21 mouse cellular contexts compared by ENCODE assay signal in the genomic region with DNA sequence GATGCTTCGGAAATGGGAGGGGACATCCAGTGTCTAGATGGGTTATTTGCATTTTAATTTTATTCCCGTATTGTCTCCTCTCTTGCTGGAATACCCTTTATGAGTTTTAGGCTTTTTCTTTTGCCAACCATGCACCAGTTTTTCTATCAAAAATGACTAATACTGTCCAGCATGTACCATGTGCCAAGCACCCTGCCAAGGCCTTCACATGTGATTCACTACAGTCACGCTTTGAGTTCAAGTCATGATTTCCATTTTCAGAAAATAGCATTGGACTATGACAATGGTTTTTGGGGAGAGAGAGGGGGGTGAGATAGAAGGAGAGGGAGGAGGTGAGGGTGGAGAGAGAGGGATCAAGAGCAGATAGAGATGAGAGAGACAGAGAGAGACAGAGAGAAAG.
DNase-seq lines count a peak whose midpoint lies in the region; ATAC-seq lines count a peak whose summit lies in the region.
"Had no signal": no experiment of that assay in that cellular context is flagged by ENCODE, and none has a peak within 500 bp of the region (broad histone marks: within the 10 kb centered on the region; RNA-seq: fewer than 3 reads in every experiment).

No protein-coding gene starts in this region.

- no peak overlapping the region for H3K27ac ChIP-seq in heart, embryonic 11.5 days (ENCODE audit: low read depth, low read length)
- H3K27ac ChIP-seq: embryonic facial prominence, embryonic 13.5 days; forebrain, embryonic 12.5 days; gastrocnemius, adult 2 months; hindbrain, embryonic 13.5 days; hindbrain, postnatal 0 days had no signal

- H3K4me1 ChIP-seq in heart, embryonic 11.5 days (ENCODE audit: control insufficient read depth, insufficient read depth, low read length): no peaks in the 10 kb centered on the region
- H3K4me1 ChIP-seq: embryonic facial prominence, embryonic 13.5 days; forebrain, embryonic 12.5 days; hindbrain, embryonic 13.5 days had no signal

- no peak overlapping the region for H3K4me3 ChIP-seq in heart, embryonic 11.5 days (ENCODE audit: low read depth, low read length)
- H3K4me3 ChIP-seq: embryonic facial prominence, embryonic 13.5 days; forebrain, embryonic 12.5 days; gastrocnemius, adult 2 months; hindbrain, embryonic 13.5 days had no signal

- DNase-seq in adrenal gland, adult (ENCODE audit: inconsistent age in 2 of 2, low spot score in 1 of 2): peak; percentile 29 to 65
- DNase-seq in adrenal gland, adult 18-20 months (ENCODE audit: low spot score in 2 of 2): no peak
- DNase-seq in heart, adult 11 months: peak; percentile 6
- DNase-seq in heart, postnatal 14 days: no peak
- DNase-seq in adrenal gland, postnatal 36 days: peak; percentile 37 to 60
- no peak for DNase-seq in spleen, adult 18-20 months
- DNase-seq: cerebellum, adult 11 months; cerebellum, adult 8-10 months; gastrocnemius, postnatal 25 days; heart, postnatal 10 days; kidney, adult 11 months; kidney, adult 9 months had no signal

- intact Hi-C loops in heart, postnatal 14 days (cut with DNase I): no loop called here

- H3K9ac ChIP-seq in heart, embryonic 11.5 days (ENCODE audit: low read depth, low read length): no peak overlapping the region
- H3K9ac ChIP-seq: embryonic facial prominence, embryonic 13.5 days; forebrain, embryonic 12.5 days; hindbrain, embryonic 13.5 days had no signal

- H3K4me2 ChIP-seq in heart, embryonic 11.5 days: no peak overlapping the region
- H3K4me2 ChIP-seq: embryonic facial prominence, embryonic 13.5 days; forebrain, embryonic 12.5 days; hindbrain, embryonic 13.5 days had no signal

- no peaks in the 10 kb centered on the region for H3K27me3 ChIP-seq in heart, embryonic 11.5 days (ENCODE audit: control insufficient read depth, insufficient read depth, low read length)
- H3K27me3 ChIP-seq: CH12.LX; embryonic facial prominence, embryonic 13.5 days; forebrain, embryonic 12.5 days; hindbrain, embryonic 13.5 days had no signal

- no peak for ATAC-seq in heart, embryonic 11.5 days (replicated peaks; ENCODE audit: insufficient number of reproducible peaks, low FRiP score, low TSS enrichment)
- ATAC-seq: forebrain, embryonic 16.5 days; hindbrain, postnatal 0 days; Patski had no signal

- 79% methylated on average over 3 of the region's 3 CpGs for WGBS in heart, embryonic 11.5 days (ENCODE audit: insufficient replicate concordance)

- H3K36me3 ChIP-seq in heart, embryonic 11.5 days (ENCODE audit: control insufficient read depth, insufficient read depth, low read length): no peaks in the 10 kb centered on the region
- H3K36me3 ChIP-seq: embryonic facial prominence, embryonic 13.5 days; forebrain, embryonic 12.5 days; hindbrain, embryonic 13.5 days had no signal

- no peaks in the 10 kb centered on the region for H3K9me3 ChIP-seq in heart, embryonic 11.5 days (replicated peaks; ENCODE audit: control insufficient read depth, low read length)
- H3K9me3 ChIP-seq: embryonic facial prominence, embryonic 13.5 days; forebrain, embryonic 12.5 days; hindbrain, embryonic 13.5 days had no signal

Comparison
In these comparisons a context has a peak if more than half of its experiments do, and no peak if none do; other contexts are left out.
1. DNase-seq: peak in adrenal gland, adult (2 of 2), heart, adult 11 months (single experiment) and adrenal gland, postnatal 36 days (2 of 2); none in adrenal gland, adult 18-20 months (0 of 2), heart, postnatal 14 days (0 of 2) and spleen, adult 18-20 months (0 of 2).